Mouse (Mus musculus): Measurements from ENCODE around the gene Fam78b. TPM values are rescaled to one million over a fixed set of nuclear protein-coding genes. Genes with fewer than 3 reads are reported as not detected.

The Fam78b gene
- polyA plus RNA-seq, 1 experiment = 0.84 TPM

DNA sequence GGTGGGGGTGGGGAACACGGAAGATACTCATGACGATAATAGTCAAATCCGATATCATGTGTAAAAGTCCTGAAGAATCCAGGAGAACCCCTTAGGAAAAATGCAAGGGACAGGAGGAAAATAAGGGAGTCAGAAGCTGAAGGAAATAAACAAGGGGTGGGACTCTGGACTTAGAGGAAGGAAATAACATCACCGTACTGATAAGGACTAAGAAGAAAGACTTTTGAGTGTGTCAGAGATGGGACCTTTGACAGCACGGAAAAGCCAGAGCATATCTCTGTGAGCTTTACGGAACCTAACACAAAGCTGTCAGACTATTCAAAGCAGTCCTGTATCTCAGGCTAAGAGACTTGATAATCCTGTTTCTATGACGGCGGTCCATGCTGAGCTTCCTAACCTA is 5.0 kb upstream of the Fam78b start:
- no peak overlapping the region for H3K27ac ChIP-seq (ENCODE audit: insufficient read depth, low read length)
- H3K27me3 ChIP-seq (ENCODE audit: control insufficient read depth, insufficient read depth, low read length, poor library complexity, severe bottlenecking) = peaks cover 4% of the 10 kb centered on the region
- no peaks in the 10 kb centered on the region for H3K9me3 ChIP-seq (replicated peaks; ENCODE audit: control insufficient read depth, insufficient read depth, low read length, poor library complexity, severe bottlenecking)
- TF ChIP-seq CTCF (IDR thresholded peaks at IDR 0.05; ENCODE audit: low read depth, low read length) = no peak
- no peak for TF ChIP-seq POLR2A (IDR thresholded peaks at IDR 0.05; ENCODE audit: insufficient read depth, low read length)
- no peak for TF ChIP-seq EP300 (IDR thresholded peaks at IDR 0.05; ENCODE audit: insufficient read depth, low read depth, low read length)
- no peaks in the 10 kb centered on the region for H3K4me1 ChIP-seq (ENCODE audit: control insufficient read depth, insufficient read depth, low read length)
- no peak overlapping the region for H3K4me3 ChIP-seq (ENCODE audit: low read depth, low read length)
- H3K36me3 ChIP-seq (ENCODE audit: control insufficient read depth, insufficient read depth, low read length, poor library complexity, severe bottlenecking) = no peaks in the 10 kb centered on the region
- no peak overlapping the region for H3K9ac ChIP-seq (ENCODE audit: low read depth, poor library complexity, severe bottlenecking)

DNA sequence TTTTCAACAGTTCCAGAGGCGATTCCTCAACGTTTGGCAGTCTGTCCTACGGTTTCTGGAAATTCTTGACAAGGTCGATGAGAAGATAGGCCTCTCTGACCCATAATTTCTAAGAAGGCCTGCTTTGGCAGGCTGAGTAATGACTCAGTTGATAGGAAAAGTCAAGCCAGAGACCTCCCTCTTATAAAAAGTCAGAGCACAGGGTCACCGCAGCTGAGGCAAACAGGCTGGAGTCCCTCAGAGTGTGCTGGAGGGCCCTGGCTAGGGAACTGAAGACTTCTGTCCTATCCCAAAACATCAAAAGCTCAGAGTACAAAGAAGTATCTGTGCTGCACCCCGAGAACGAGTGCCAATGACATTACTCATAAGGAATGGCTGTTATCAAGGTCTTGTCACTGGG is 4.4 kb upstream of the Fam78b start:
- no peaks in the 10 kb centered on the region for H3K9me3 ChIP-seq (replicated peaks; ENCODE audit: control insufficient read depth, insufficient read depth, low read length, poor library complexity, severe bottlenecking)
- TF ChIP-seq CTCF (IDR thresholded peaks at IDR 0.05; ENCODE audit: low read depth, low read length) = no peak
- TF ChIP-seq EP300 (IDR thresholded peaks at IDR 0.05; ENCODE audit: insufficient read depth, low read depth, low read length) = no peak
- no peak for TF ChIP-seq POLR2A (IDR thresholded peaks at IDR 0.05; ENCODE audit: insufficient read depth, low read length)
- H3K36me3 ChIP-seq (ENCODE audit: control insufficient read depth, insufficient read depth, low read length, poor library complexity, severe bottlenecking) = no peaks in the 10 kb centered on the region
- no peak overlapping the region for H3K27ac ChIP-seq (ENCODE audit: insufficient read depth, low read length)
- H3K9ac ChIP-seq (ENCODE audit: low read depth, poor library complexity, severe bottlenecking) = no peak overlapping the region
- H3K4me3 ChIP-seq (ENCODE audit: low read depth, low read length) = no peak overlapping the region
- H3K4me1 ChIP-seq (ENCODE audit: control insufficient read depth, insufficient read depth, low read length) = no peaks in the 10 kb centered on the region
- H3K27me3 ChIP-seq (ENCODE audit: control insufficient read depth, insufficient read depth, low read length, poor library complexity, severe bottlenecking) = peaks cover 9% of the 10 kb centered on the region

DNA sequence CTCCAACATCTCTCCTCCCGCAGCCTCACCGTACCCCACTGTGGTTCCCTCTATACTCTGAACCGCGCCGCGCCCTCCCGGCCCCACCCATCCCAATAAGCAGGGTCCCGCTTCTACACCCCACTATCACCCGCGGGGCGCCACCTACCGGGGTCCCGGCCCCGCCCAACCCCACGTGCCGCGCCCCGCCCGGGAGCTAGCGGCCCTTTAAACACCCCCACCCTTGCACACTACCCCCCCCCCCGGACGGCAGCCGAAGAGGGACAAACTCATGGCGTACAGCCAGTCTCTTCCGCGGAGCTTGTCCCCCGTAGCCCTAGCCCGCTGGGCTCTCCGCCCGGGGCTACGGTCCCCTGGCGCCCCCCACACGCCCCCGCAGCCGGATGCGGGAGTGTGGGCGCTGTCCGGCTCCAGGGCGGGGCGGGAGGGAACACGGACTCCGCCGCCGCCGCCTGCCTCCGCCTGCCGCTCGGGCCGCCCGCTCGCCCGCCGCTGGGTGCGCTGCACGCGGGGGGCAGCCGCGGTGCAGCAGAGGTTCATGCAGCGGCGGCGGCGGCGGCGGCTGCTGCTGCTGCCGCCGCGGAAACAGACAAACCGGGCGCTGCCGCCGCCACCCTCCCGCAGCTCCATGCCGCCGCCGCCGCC is 566 bp upstream of the Fam78b start:
- Histone ChIP-seq H3K4me3 (ENCODE audit: low read depth, low read length) (peak overlapping the region; percentile 86), H3K36me3 (ENCODE audit: control insufficient read depth, insufficient read depth, low read length, poor library complexity, severe bottlenecking) (no peaks in the 10 kb centered on the region), H3K4me1 (ENCODE audit: control insufficient read depth, insufficient read depth, low read length) (no peaks in the 10 kb centered on the region), H3K9ac (ENCODE audit: low read depth, poor library complexity, severe bottlenecking) (peak overlapping the region; percentile 96), H3K27ac (ENCODE audit: insufficient read depth, low read length) (no peak overlapping the region), H3K9me3 (replicated peaks; ENCODE audit: control insufficient read depth, insufficient read depth, low read length, poor library complexity, severe bottlenecking) (no peaks in the 10 kb centered on the region), H3K27me3 (ENCODE audit: control insufficient read depth, insufficient read depth, low read length, poor library complexity, severe bottlenecking) (peaks cover 10% of the 10 kb centered on the region)
- TF ChIP-seq CTCF (IDR thresholded peaks at IDR 0.05; ENCODE audit: low read depth, low read length) = no peak
- TF ChIP-seq EP300 (IDR thresholded peaks at IDR 0.05; ENCODE audit: insufficient read depth, low read depth, low read length) = no peak
- TF ChIP-seq POLR2A (IDR thresholded peaks at IDR 0.05; ENCODE audit: insufficient read depth, low read length) = no peak

DNA sequence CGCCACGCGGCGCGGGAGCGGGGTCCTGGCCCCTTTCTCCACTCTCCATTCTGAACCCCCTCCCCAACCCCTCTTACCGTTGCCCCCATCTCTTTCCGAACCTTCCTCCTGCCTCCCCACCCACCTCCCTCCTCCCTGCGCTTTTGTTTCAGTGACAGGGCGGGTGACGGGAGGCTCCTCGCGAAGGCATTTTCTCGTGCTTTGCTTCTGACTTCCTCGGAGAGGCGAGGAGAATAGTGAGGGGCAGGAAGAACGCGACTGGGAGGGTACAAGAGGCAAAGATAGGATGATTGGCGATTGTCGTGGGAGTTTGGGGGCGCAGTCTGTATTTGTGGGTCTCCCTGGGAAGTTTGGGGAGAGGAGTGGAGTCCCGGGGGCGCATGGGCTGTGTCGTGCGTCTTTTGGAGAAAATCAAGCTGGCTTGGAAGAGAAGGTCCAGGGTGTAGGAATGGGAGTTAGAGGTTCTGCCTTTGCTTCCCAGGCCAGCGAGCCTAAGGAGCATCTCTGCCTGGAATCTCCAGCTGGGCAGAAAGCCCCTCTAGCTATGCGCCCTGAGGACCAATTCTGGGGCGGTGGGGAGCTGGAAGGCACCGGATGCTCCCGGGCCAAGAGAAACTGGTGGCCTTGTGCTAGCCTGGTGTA is 748 bp downstream of the Fam78b start:
- H3K9me3 ChIP-seq (replicated peaks; ENCODE audit: control insufficient read depth, insufficient read depth, low read length, poor library complexity, severe bottlenecking) = no peaks in the 10 kb centered on the region
- no peak overlapping the region for H3K27ac ChIP-seq (ENCODE audit: insufficient read depth, low read length)

DNA sequence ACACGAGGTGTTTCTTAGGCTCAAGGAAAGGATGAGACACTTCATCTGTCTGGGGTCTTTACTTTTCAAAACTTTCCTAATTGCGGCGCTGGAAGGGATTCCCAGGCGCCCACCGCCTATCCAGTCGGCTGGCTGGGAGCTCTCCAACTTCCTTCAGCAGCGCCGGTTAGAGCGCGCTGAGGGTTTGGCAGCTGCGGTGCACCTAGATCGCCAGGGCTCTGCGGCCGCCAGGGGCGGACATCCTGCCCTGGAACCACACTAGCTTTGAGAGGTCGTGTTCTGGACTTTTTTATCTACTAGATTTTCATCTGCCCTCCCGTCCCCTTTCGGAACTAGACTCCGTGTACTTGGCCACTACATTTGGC is 1.3 kb downstream of the Fam78b start:
- Histone ChIP-seq H3K9me3 (replicated peaks; ENCODE audit: control insufficient read depth, insufficient read depth, low read length, poor library complexity, severe bottlenecking) (no peaks in the 10 kb centered on the region), H3K27ac (ENCODE audit: insufficient read depth, low read length) (no peak overlapping the region)

More for the DNA sequence above, 748 bp downstream of the Fam78b start:
- Histone ChIP-seq H3K4me3 (ENCODE audit: low read depth, low read length) (peak overlapping the region; percentile 86), H3K9ac (ENCODE audit: low read depth, poor library complexity, severe bottlenecking) (peak overlapping the region; percentile 96), H3K27me3 (ENCODE audit: control insufficient read depth, insufficient read depth, low read length, poor library complexity, severe bottlenecking) (peaks cover 10% of the 10 kb centered on the region), H3K36me3 (ENCODE audit: control insufficient read depth, insufficient read depth, low read length, poor library complexity, severe bottlenecking) (no peaks in the 10 kb centered on the region), H3K4me1 (ENCODE audit: control insufficient read depth, insufficient read depth, low read length) (no peaks in the 10 kb centered on the region)
- no peak for TF ChIP-seq POLR2A (IDR thresholded peaks at IDR 0.05; ENCODE audit: insufficient read depth, low read length)
- TF ChIP-seq CTCF (IDR thresholded peaks at IDR 0.05; ENCODE audit: low read depth, low read length) = no peak
- no peak for TF ChIP-seq EP300 (IDR thresholded peaks at IDR 0.05; ENCODE audit: insufficient read depth, low read depth, low read length)

DNA sequence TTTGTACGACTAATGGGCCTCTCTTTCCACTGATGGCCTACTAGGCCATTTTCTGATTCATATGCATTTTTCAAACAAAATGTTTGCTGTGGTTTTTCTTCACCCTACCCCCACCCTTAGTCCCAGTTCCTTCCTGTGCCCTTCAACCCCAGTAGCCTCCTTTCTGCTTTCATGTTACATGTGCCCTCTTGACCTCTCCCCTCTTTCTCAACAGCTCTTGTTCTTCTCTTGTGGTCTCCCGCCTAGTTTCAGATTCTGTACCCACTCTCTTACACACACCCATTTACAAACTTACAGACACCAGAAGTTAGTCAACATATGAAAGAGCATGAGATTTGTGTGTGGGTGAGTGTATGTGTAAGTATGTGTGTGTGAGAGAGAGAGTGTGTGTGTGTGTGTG is 3.4 kb downstream of the Fam78b start:
- H3K9ac ChIP-seq (ENCODE audit: low read depth, poor library complexity, severe bottlenecking) = no peak overlapping the region
- TF ChIP-seq POLR2A (IDR thresholded peaks at IDR 0.05; ENCODE audit: insufficient read depth, low read length) (no peak), CTCF (IDR thresholded peaks at IDR 0.05; ENCODE audit: low read depth, low read length) (no peak), EP300 (IDR thresholded peaks at IDR 0.05; ENCODE audit: insufficient read depth, low read depth, low read length) (no peak)
- H3K4me3 ChIP-seq (ENCODE audit: low read depth, low read length) = no peak overlapping the region
- H3K27ac ChIP-seq (ENCODE audit: insufficient read depth, low read length) = no peak overlapping the region
- no peaks in the 10 kb centered on the region for H3K4me1 ChIP-seq (ENCODE audit: control insufficient read depth, insufficient read depth, low read length)
- H3K27me3 ChIP-seq (ENCODE audit: control insufficient read depth, insufficient read depth, low read length, poor library complexity, severe bottlenecking) = peaks cover 10% of the 10 kb centered on the region
- H3K9me3 ChIP-seq (replicated peaks; ENCODE audit: control insufficient read depth, insufficient read depth, low read length, poor library complexity, severe bottlenecking) = no peaks in the 10 kb centered on the region
- H3K36me3 ChIP-seq (ENCODE audit: control insufficient read depth, insufficient read depth, low read length, poor library complexity, severe bottlenecking) = no peaks in the 10 kb centered on the region

More for the DNA sequence above, 1.3 kb downstream of the Fam78b start:
- no peak for TF ChIP-seq EP300 (IDR thresholded peaks at IDR 0.05; ENCODE audit: insufficient read depth, low read depth, low read length)
- peak; percentile 34 for TF ChIP-seq CTCF (IDR thresholded peaks at IDR 0.05; ENCODE audit: low read depth, low read length)
- TF ChIP-seq POLR2A (IDR thresholded peaks at IDR 0.05; ENCODE audit: insufficient read depth, low read length) = no peak
- no peak overlapping the region for H3K9ac ChIP-seq (ENCODE audit: low read depth, poor library complexity, severe bottlenecking)
- no peaks in the 10 kb centered on the region for H3K36me3 ChIP-seq (ENCODE audit: control insufficient read depth, insufficient read depth, low read length, poor library complexity, severe bottlenecking)
- H3K4me1 ChIP-seq (ENCODE audit: control insufficient read depth, insufficient read depth, low read length) = no peaks in the 10 kb centered on the region
- peak overlapping the region; percentile 86 for H3K4me3 ChIP-seq (ENCODE audit: low read depth, low read length)
- H3K27me3 ChIP-seq (ENCODE audit: control insufficient read depth, insufficient read depth, low read length, poor library complexity, severe bottlenecking) = peaks cover 10% of the 10 kb centered on the region

Data from ES-Bruce4 (cell line).